Mouse (Mus musculus): ENCODE measurements at regions not wholly inside any gene's neighbourhood (a gene's known extent, or its start where the extent isn't known, plus 50 kb on each side); places are given as distances from the start of the nearest gene placed in this dataset.

GRCm38 (mm10) chr6:94911374-94911773, 205.7 kb upstream of the Kbtbd8 start:
- TF ChIP-seq CTCF (IDR thresholded peaks at IDR 0.05) (no peak), EP300 (IDR thresholded peaks at IDR 0.05) (no peak)
- ATAC-seq (no peak), DNase-seq (ENCODE audit: low spot score) (no peak)
- Histone ChIP-seq H3K36me3 (ENCODE audit: insufficient read depth, low read length) (no peaks in the 10 kb centered on the region), H3K27ac (ENCODE audit: low read length) (no peak overlapping the region), H3K9ac (replicated peaks; ENCODE audit: low read depth) (no peak overlapping the region), H3K4me3 (ENCODE audit: low read depth, low read length) (no peak overlapping the region), H3K27me3 (replicated peaks; ENCODE audit: insufficient read depth, low read length) (no peaks in the 10 kb centered on the region), H3K4me2 (replicated peaks; ENCODE audit: low read depth, low read length) (no peak overlapping the region), H3K9me3 (ENCODE audit: low read length) (no peaks in the 10 kb centered on the region), H3K4me1 (ENCODE audit: insufficient read depth, low read depth, low read length) (0 out of 2 replicates have a peak, but pooled peaks cover 3% of the 10 kb centered on the region)
- 51% methylated on average over 9 of the region's 9 CpGs for WGBS

- DNase-seq (ENCODE audit: low spot score), result no peak
- no peak for TF ChIP-seq EP300 (IDR thresholded peaks at IDR 0.05)
- H3K4me3 ChIP-seq (ENCODE audit: low read depth, low read length), result no peak overlapping the region
- H3K4me2 ChIP-seq (replicated peaks; ENCODE audit: low read depth, low read length), result no peak overlapping the region
- no peak for ATAC-seq
- no peaks in the 10 kb centered on the region for H3K4me1 ChIP-seq (ENCODE audit: insufficient read depth, low read depth, low read length)
- H3K27me3 ChIP-seq (replicated peaks; ENCODE audit: insufficient read depth, low read length), result no peaks in the 10 kb centered on the region
- no peak overlapping the region for H3K27ac ChIP-seq (ENCODE audit: low read length)
- 40% methylated on average over 4 of the region's 4 CpGs for WGBS
- no peak overlapping the region for H3K9ac ChIP-seq (replicated peaks; ENCODE audit: low read depth)
- H3K36me3 ChIP-seq (ENCODE audit: insufficient read depth, low read length), result no peaks in the 10 kb centered on the region
- H3K9me3 ChIP-seq (ENCODE audit: low read length), result no peaks in the 10 kb centered on the region
These were observed 200.9 kb upstream of the Lrig1 start for GRCm38 (mm10) chr6:94900862-94901261.

DNA sequence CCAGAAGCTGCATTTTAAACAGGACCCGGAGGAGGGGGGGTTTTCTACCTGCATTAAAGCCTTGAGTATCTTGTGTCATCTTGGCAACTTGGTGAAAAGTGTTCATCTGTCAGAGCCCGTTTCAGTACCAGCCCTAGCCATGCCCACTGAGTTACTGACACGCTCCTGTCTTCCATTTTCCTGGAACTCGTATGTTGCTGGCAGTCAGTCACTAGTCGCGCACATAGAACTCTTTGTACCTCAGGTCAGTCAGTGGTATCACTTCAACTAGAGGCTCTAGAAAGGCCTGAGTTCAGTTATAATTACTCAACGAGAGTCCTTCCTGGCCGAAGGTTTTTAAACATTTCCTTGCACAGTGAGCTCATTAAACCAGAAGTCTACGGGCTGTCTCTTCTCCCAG, 198.9 kb upstream of the Lrig1 start:
- peak; percentile 28 for DNase-seq (ENCODE audit: low spot score)
- no peak for ATAC-seq
- Histone ChIP-seq H3K9me3 (ENCODE audit: low read length) (no peaks in the 10 kb centered on the region), H3K4me3 (ENCODE audit: low read depth, low read length) (no peak overlapping the region), H3K4me2 (replicated peaks; ENCODE audit: low read depth, low read length) (no peak overlapping the region), H3K36me3 (ENCODE audit: insufficient read depth, low read length) (no peaks in the 10 kb centered on the region), H3K4me1 (ENCODE audit: insufficient read depth, low read depth, low read length) (no peaks in the 10 kb centered on the region), H3K9ac (replicated peaks; ENCODE audit: low read depth) (no peak overlapping the region), H3K27me3 (replicated peaks; ENCODE audit: insufficient read depth, low read length) (no peaks in the 10 kb centered on the region), H3K27ac (ENCODE audit: low read length) (no peak overlapping the region)
- no peak for TF ChIP-seq CTCF (IDR thresholded peaks at IDR 0.05)
- TF ChIP-seq EP300 (IDR thresholded peaks at IDR 0.05), result no peak
- WGBS, result 76% methylated on average over 9 of the region's 9 CpGs

GRCm38 (mm10) chr6:94890165-94890564, 190.2 kb upstream of the Lrig1 start:
- H3K4me1 ChIP-seq (ENCODE audit: insufficient read depth, low read depth, low read length), result no peaks in the 10 kb centered on the region
- ATAC-seq, result peak; percentile 4; the same call in 1 of the 2 replicates
- no peaks in the 10 kb centered on the region for H3K9me3 ChIP-seq (ENCODE audit: low read length)
- DNase-seq (ENCODE audit: low spot score), result peak; percentile 5
- H3K36me3 ChIP-seq (ENCODE audit: insufficient read depth, low read length), result no peaks in the 10 kb centered on the region
- no peaks in the 10 kb centered on the region for H3K27me3 ChIP-seq (replicated peaks; ENCODE audit: insufficient read depth, low read length)
- no peak overlapping the region for H3K4me3 ChIP-seq (ENCODE audit: low read depth, low read length)
- no peak overlapping the region for H3K27ac ChIP-seq (ENCODE audit: low read length)
- 23% methylated on average over 3 of the region's 3 CpGs for WGBS
- H3K9ac ChIP-seq (replicated peaks; ENCODE audit: low read depth), result no peak overlapping the region
- no peak overlapping the region for H3K4me2 ChIP-seq (replicated peaks; ENCODE audit: low read depth, low read length)
- TF ChIP-seq CTCF (IDR thresholded peaks at IDR 0.05), result no peak
- TF ChIP-seq EP300 (IDR thresholded peaks at IDR 0.05), result no peak

DNA sequence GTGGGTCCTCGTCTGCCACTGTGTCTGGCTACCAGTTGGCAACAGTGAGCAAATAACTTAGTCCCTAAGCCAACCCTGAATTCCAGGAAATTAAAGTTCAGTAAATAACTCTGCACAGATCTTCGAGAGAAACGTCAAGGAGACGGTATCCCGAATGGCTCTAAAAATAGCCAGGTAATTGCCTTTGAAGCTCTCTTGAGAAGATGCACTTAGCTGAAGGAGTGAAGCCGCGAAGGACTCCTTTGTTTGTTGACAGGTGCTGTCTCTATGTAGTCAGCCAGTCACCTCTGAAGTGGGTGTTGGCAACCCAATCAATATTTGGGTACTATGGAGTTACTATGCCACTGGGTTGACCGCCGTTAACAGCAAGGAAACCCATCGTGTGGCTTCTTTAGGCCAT, 189.3 kb upstream of the Lrig1 start:
- Histone ChIP-seq H3K9ac (replicated peaks; ENCODE audit: low read depth) (no peak overlapping the region), H3K27me3 (replicated peaks; ENCODE audit: insufficient read depth, low read length) (no peaks in the 10 kb centered on the region), H3K27ac (ENCODE audit: low read length) (no peak overlapping the region), H3K36me3 (ENCODE audit: insufficient read depth, low read length) (no peaks in the 10 kb centered on the region), H3K4me3 (ENCODE audit: low read depth, low read length) (no peak overlapping the region), H3K9me3 (ENCODE audit: low read length) (no peaks in the 10 kb centered on the region), H3K4me2 (replicated peaks; ENCODE audit: low read depth, low read length) (no peak overlapping the region), H3K4me1 (ENCODE audit: insufficient read depth, low read depth, low read length) (no peaks in the 10 kb centered on the region)
- WGBS, result 35% methylated on average over 10 of the region's 10 CpGs
- no peak for TF ChIP-seq EP300 (IDR thresholded peaks at IDR 0.05)
- no peak for TF ChIP-seq CTCF (IDR thresholded peaks at IDR 0.05)
- DNase-seq (ENCODE audit: low spot score) (peak; percentile 34), ATAC-seq (peak; percentile 49)

DNA sequence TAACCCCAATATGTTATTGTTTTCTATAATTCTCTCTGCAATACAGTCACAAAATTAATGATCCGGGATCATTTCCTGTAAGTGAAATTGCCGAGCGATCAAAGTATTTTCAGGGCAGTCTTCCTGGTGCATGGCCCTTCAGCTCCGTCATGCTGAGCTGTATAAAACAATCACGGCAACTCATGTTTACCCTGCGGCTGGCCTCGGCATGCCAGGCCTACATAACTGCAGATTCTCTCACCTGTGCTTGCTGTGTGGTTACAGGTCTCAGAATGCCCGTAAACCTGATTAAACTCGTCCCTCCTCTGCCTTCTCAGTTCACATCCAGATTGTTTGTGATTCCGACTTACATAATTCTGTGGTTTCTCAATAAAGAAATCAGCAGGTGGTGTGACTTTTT, 181.2 kb upstream of the Lrig1 start:
- no peak overlapping the region for H3K4me3 ChIP-seq (ENCODE audit: low read depth, low read length)
- ATAC-seq (no peak), DNase-seq (ENCODE audit: low spot score) (peak; percentile 13)
- no peaks in the 10 kb centered on the region for H3K36me3 ChIP-seq (ENCODE audit: insufficient read depth, low read length)
- H3K4me1 ChIP-seq (ENCODE audit: insufficient read depth, low read depth, low read length), result no peaks in the 10 kb centered on the region
- H3K4me2 ChIP-seq (replicated peaks; ENCODE audit: low read depth, low read length), result no peak overlapping the region
- no peak overlapping the region for H3K27ac ChIP-seq (ENCODE audit: low read length)
- H3K27me3 ChIP-seq (replicated peaks; ENCODE audit: insufficient read depth, low read length), result no peaks in the 10 kb centered on the region
- no peak overlapping the region for H3K9ac ChIP-seq (replicated peaks; ENCODE audit: low read depth)
- H3K9me3 ChIP-seq (ENCODE audit: low read length), result no peaks in the 10 kb centered on the region
- WGBS, result 72% methylated on average over 10 of the region's 10 CpGs
- TF ChIP-seq EP300 (IDR thresholded peaks at IDR 0.05) (no peak), CTCF (IDR thresholded peaks at IDR 0.05) (no peak)

- Histone ChIP-seq H3K27ac (ENCODE audit: low read length) (no peak overlapping the region), H3K4me1 (ENCODE audit: insufficient read depth, low read depth, low read length) (no peaks in the 10 kb centered on the region), H3K36me3 (ENCODE audit: insufficient read depth, low read length) (no peaks in the 10 kb centered on the region), H3K4me3 (ENCODE audit: low read depth, low read length) (no peak overlapping the region), H3K9ac (replicated peaks; ENCODE audit: low read depth) (no peak overlapping the region), H3K27me3 (replicated peaks; ENCODE audit: insufficient read depth, low read length) (no peaks in the 10 kb centered on the region), H3K4me2 (replicated peaks; ENCODE audit: low read depth, low read length) (no peak overlapping the region), H3K9me3 (ENCODE audit: low read length) (no peaks in the 10 kb centered on the region)
- DNase-seq (ENCODE audit: low spot score) (no peak), ATAC-seq (no peak)
- TF ChIP-seq EP300 (IDR thresholded peaks at IDR 0.05) (no peak), CTCF (IDR thresholded peaks at IDR 0.05) (no peak)
- WGBS, result 71% methylated on average over 5 of the region's 5 CpGs
These were observed 175.9 kb upstream of the Lrig1 start for GRCm38 (mm10) chr6:94875841-94876240.
